Mouse (Mus musculus): ENCODE data around the gene 1700025G04Rik. TPM values are rescaled to one million over a fixed set of nuclear protein-coding genes. Genes with fewer than 3 reads are reported as not detected.

Gene 1700025G04Rik
- total and polyA plus RNA-seq, 3 experiments = 1.5 to 19.5 (median 12.8) TPM

DNA sequence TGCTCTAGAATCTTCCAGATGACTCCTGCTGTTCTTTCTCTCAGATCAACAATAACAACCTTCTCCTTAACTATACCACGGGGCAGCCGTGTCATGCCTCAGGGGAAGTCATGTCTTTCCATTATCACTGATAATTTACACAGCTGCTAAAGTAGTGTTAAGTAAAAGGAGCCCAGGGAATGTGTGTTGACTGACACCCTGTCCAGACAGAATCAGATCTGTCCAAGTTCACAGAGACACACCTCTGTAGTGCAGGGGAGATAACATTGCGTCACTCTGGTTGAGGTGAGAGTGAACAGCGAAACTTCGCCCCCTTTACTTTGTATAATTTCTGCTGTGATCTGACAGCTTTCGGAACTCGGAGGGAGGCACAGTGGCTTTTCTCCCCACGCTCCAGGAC is 149.9 kb downstream of the 1700025G04Rik start:
- in situ Hi-C loops (cut with MboI; ENCODE audit: low pct_ligation_motif_present, low pct_unique_long_range_greater_than_20kb, low sequenced_read_pairs) = no loop called here
- dilution Hi-C loops (cut with MboI; ENCODE audit: extremely low pct_ligation_motif_present, extremely low pct_unique_long_range_greater_than_20kb, low sequenced_read_pairs) = no loop called here
- no peak overlapping the region for H3K4me2 ChIP-seq (ENCODE audit: insufficient read depth, low read depth, poor library complexity, severe bottlenecking)

GRCm38 (mm10) chr1:151939510-151939909 is 150.4 kb downstream of the 1700025G04Rik start:
- H3K9me3 ChIP-seq (replicated peaks; ENCODE audit: low read length) = no peaks in the 10 kb centered on the region
- no peak overlapping the region for H3K4me3 ChIP-seq (replicated peaks in 1 of 3; ENCODE audit: low read depth in 2 of 3, low read length in 2 of 3, poor library complexity in 1 of 3)
- H3K4me1 ChIP-seq (ENCODE audit: control insufficient read depth in 1 of 2, insufficient read depth in 2 of 2) = peaks cover 0 to 13% of the 10 kb centered on the region in 2 experiments; a peak in 2 of 4 replicates
- H3K36me3 ChIP-seq (replicated peaks in 1 of 2; ENCODE audit: control insufficient read depth in 1 of 2, insufficient read depth in 1 of 2, low read length in 1 of 2) = peaks cover 0 to 1% of the 10 kb centered on the region in 2 experiments
- H3K9ac ChIP-seq (ENCODE audit: insufficient read depth, low read depth) = no peak overlapping the region
- no peak overlapping the region for H3K4me2 ChIP-seq (ENCODE audit: insufficient read depth, low read depth, poor library complexity, severe bottlenecking)
- in situ Hi-C loops (cut with MboI; ENCODE audit: low pct_ligation_motif_present, low pct_unique_long_range_greater_than_20kb, low sequenced_read_pairs) = no loop called here
- H3K79me2 ChIP-seq (replicated peaks; ENCODE audit: control insufficient read depth, extremely low read depth, insufficient read depth, poor library complexity, severe bottlenecking) = no peaks in the 10 kb centered on the region
- dilution Hi-C loops (cut with MboI; ENCODE audit: extremely low pct_ligation_motif_present, extremely low pct_unique_long_range_greater_than_20kb, low sequenced_read_pairs) = no loop called here
- TF ChIP-seq MAX (IDR thresholded peaks at IDR 0.05; ENCODE audit: low read length) (no peak), CHD2 (IDR thresholded peaks at IDR 0.05; ENCODE audit: low read length) (no peak), EP300 (IDR thresholded peaks at IDR 0.05; ENCODE audit: low read length) (no peak), JUN (IDR thresholded peaks at IDR 0.05; ENCODE audit: insufficient read depth, low read depth, low read length) (no peak), TBP (conservative IDR thresholded peaks at IDR 0.05; ENCODE audit: low read depth, low read length) (no peak)
- no peak for DNase-seq (ENCODE audit: extremely low read depth)
- no peaks in the 10 kb centered on the region for H3K27me3 ChIP-seq (replicated peaks)
- H3K27ac ChIP-seq (ENCODE audit: insufficient read depth, low read depth) = no peak overlapping the region

More for the DNA sequence above, 149.9 kb downstream of the 1700025G04Rik start:
- Histone ChIP-seq H3K9me3 (replicated peaks; ENCODE audit: low read length) (no peaks in the 10 kb centered on the region), H3K9ac (ENCODE audit: insufficient read depth, low read depth) (no peak overlapping the region), H3K79me2 (replicated peaks; ENCODE audit: control insufficient read depth, extremely low read depth, insufficient read depth, poor library complexity, severe bottlenecking) (no peaks in the 10 kb centered on the region), H3K4me1 (ENCODE audit: control insufficient read depth in 1 of 2, insufficient read depth in 2 of 2) (peaks cover 0 to 18% of the 10 kb centered on the region in 2 experiments; a peak in 3 of 4 replicates), H3K36me3 (replicated peaks in 1 of 2; ENCODE audit: control insufficient read depth in 1 of 2, insufficient read depth in 1 of 2, low read length in 1 of 2) (peaks cover 0 to 1% of the 10 kb centered on the region in 2 experiments), H3K27me3 (replicated peaks) (no peaks in the 10 kb centered on the region), H3K4me3 (replicated peaks in 1 of 3; ENCODE audit: low read depth in 2 of 3, low read length in 2 of 3, poor library complexity in 1 of 3) (no peak overlapping the region), H3K27ac (ENCODE audit: insufficient read depth, low read depth) (no peak overlapping the region)
- TF ChIP-seq CHD1 (IDR thresholded peaks at IDR 0.05; ENCODE audit: low read depth, low read length) (no peak), RCOR1 (conservative IDR thresholded peaks at IDR 0.05; ENCODE audit: low read depth, low read length) (no peak), ETS1 (conservative IDR thresholded peaks at IDR 0.05; ENCODE audit: low read depth, low read length) (no peak), KAT2A (IDR thresholded peaks at IDR 0.05; ENCODE audit: insufficient replicate concordance, low read length) (no peak), TBP (conservative IDR thresholded peaks at IDR 0.05; ENCODE audit: low read depth, low read length) (no peak), CHD2 (IDR thresholded peaks at IDR 0.05; ENCODE audit: low read length) (no peak), POLR2AphosphoS2 (IDR thresholded peaks at IDR 0.05; ENCODE audit: low read depth, low read length) (no peak), USF1 (IDR thresholded peaks at IDR 0.05; ENCODE audit: low read depth, low read length) (no peak)
- DNase-seq (ENCODE audit: extremely low read depth) = no peak

- H3K27ac ChIP-seq (ENCODE audit: insufficient read depth, low read depth) = no peak overlapping the region
- no peak overlapping the region for H3K9ac ChIP-seq (ENCODE audit: insufficient read depth, low read depth)
- no peaks in the 10 kb centered on the region for H3K79me2 ChIP-seq (replicated peaks; ENCODE audit: control insufficient read depth, extremely low read depth, insufficient read depth, poor library complexity, severe bottlenecking)
- dilution Hi-C loops (cut with MboI; ENCODE audit: extremely low pct_ligation_motif_present, extremely low pct_unique_long_range_greater_than_20kb, low sequenced_read_pairs) (no loop called here), in situ Hi-C loops (cut with MboI; ENCODE audit: low pct_ligation_motif_present, low pct_unique_long_range_greater_than_20kb, low sequenced_read_pairs) (no loop called here)
- TF ChIP-seq RCOR1 (conservative IDR thresholded peaks at IDR 0.05; ENCODE audit: low read depth, low read length) = no peak
- TF ChIP-seq HCFC1 (IDR thresholded peaks at IDR 0.05; ENCODE audit: low read depth, low read length) = no peak
- TF ChIP-seq BHLHE40 (IDR thresholded peaks at IDR 0.05; ENCODE audit: low read depth, low read length) = no peak
- TF ChIP-seq CHD1 (IDR thresholded peaks at IDR 0.05; ENCODE audit: low read depth, low read length) = no peak
- TF ChIP-seq USF2 (conservative IDR thresholded peaks at IDR 0.05; ENCODE audit: low read depth, low read length) = no peak
- no peak for TF ChIP-seq RAD21 (IDR thresholded peaks at IDR 0.05; ENCODE audit: low read depth, low read length)
- TF ChIP-seq ETS1 (conservative IDR thresholded peaks at IDR 0.05; ENCODE audit: low read depth, low read length) = no peak
- no peak for TF ChIP-seq JUN (IDR thresholded peaks at IDR 0.05; ENCODE audit: insufficient read depth, low read depth, low read length)
- no peak overlapping the region for H3K4me3 ChIP-seq (replicated peaks in 1 of 3; ENCODE audit: low read depth in 2 of 3, low read length in 2 of 3, poor library complexity in 1 of 3)
- no peak for DNase-seq (ENCODE audit: extremely low read depth)
- H3K27me3 ChIP-seq (replicated peaks) = no peaks in the 10 kb centered on the region
- no peaks in the 10 kb centered on the region for H3K9me3 ChIP-seq (replicated peaks; ENCODE audit: low read length)
- H3K4me2 ChIP-seq (ENCODE audit: insufficient read depth, low read depth, poor library complexity, severe bottlenecking) = no peak overlapping the region
- H3K36me3 ChIP-seq (replicated peaks in 1 of 2; ENCODE audit: control insufficient read depth in 1 of 2, insufficient read depth in 1 of 2, low read length in 1 of 2) = peaks cover 0 to 2% of the 10 kb centered on the region in 2 experiments
- no peaks in the 10 kb centered on the region for H3K4me1 ChIP-seq (ENCODE audit: control insufficient read depth in 1 of 2, insufficient read depth in 2 of 2)
These were observed 156.3 kb downstream of the 1700025G04Rik start for GRCm38 (mm10) chr1:151933605-151934004.
